Mouse (Mus musculus) liver, adult 10 weeks (tissue): Measurements from ENCODE around the gene Taf15. TPM values are rescaled to one million over a fixed set of nuclear protein-coding genes. Genes with fewer than 3 reads are reported as not detected.

Experiments
- polyA plus RNA-seq: library from polyadenylated mRNA; stranded (reverse); fragments of 350-450 nt; fragmentation: Illumina TruSeq; extraction: RNeasy Lipid Tissue Mini Kit (QIAGEN cat#74804); gene quantifications from one replicate; pipeline ENCODE4 v1.2.3, GENCODE M21; 2014; ENCODE audit warnings: low read depth, low replicate concordance

Taf15 gene
- 112 TPM for polyA plus RNA-seq

DNA sequence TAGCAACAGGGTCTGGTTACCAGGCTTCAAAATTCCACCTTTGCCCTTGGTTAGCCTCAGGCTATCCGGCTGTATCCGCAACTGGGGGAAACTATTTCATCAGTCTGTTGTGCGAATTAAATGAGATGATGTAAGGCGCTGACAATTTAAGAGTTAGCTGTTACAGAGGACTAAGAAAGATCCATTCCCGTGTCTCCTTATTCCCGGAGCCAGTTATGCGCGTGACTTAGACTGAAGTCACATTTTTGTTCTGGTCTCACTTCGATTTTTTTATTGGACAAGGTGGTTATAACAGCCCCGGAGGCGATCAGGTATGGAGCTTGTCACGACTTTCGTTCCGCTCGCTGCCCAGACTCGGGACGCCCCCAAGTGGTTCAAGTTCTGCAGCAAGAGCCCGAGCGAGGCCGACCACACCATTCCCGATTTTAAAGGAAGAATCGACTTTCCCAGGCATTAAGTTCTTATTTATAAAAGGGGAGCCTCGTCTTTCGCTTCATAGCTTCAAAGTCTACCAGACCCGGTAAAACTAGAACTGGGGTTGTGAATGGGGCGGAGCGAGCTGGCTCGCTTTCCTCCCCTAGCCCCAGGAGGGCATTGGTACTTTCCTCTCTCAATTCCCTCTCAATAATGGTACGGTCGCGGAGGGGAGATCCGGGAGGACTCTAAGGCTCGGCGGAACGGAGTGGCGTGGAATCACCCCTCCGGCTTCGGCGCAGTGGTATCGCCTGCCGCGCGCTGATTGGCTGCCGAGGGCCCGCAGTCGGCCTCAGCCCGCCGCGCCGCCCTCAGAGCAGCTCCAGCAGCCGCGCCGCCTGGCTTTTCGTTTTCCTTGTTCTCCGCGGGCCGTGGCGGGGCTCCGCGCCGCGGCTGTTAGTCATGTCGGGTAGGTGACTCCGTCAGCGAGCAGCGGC, at the start of gene Taf15:
Gene Taf15, plus strand, starts transcription at position 763 of the 911 bp plus-strand sequence.

DNA sequence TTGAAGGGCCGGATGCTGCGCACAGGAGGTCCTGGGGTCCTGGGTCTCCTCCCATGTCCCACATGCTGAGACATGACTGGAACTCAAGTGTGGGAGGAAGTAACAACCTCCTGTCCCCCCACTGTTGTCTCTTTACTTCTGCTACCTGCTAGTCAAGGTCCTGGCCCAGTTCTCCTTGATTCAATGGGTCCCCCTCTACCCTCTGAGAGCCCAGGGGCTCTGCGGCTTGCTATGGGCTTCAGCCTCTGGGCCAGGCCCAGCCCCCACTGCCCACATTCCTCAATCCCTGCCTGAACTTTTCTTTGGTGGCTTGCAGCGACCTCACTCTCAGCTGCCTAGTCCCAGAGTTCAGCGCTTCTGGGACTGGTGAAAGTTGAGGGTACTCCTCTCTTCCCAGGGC, 43.5 kb upstream of the Taf15 start, which contains the start of gene Gas2l2:
Gene Gas2l2, minus strand, starts transcription at position 101 of the 400 bp plus-strand sequence.

DNA sequence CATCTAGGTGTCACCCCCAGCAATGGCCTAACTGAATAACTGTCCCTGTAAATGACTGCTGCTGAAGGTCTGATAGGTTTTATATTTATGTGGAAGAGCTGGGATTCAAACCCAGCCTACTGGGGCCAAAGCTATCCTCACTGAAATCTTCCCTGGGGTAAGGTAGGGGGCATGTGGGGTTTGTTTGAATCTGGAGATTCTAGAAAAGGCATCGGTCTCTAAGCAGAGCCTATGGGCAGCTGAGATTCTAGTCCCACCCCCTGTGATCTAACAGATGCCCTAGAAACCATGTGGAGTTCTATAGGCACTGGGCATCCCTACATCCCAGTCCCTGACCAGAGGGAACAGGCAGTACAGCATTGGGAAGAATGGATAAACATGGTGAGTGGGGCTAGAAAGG, 35.5 kb upstream of the Taf15 start, which contains the start of gene 1700020L24Rik:
Gene 1700020L24Rik, plus strand, starts transcription at position 301 of the 400 bp plus-strand sequence.

GRCm38 (mm10) chr11:83462711-83463244, 10.1 kb upstream of the Taf15 start, which contains the start of gene Mmp28:
TSS of gene Mmp28 (minus strand) at chr11:83463071.

DNA sequence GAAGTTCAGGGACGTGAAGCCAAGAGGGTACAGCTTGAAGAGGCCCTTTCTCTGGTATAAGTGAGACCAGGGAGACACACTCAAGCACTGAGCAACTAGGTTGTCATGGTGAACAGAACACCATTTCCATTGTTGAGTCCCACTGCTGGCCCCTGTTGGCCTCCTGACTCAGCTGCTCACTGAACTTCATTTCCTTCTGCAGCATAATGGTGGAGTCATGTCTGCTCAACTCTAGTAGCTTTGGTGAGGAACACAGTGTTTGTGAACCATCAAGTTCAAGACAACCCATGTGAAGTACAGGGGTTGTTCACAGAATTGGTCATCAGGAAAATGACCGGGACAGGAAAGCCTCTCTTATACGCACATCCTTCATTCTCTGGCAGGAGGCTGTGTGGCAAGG, 49.2 kb downstream of the Taf15 start, which contains the start of gene Heatr9:
Gene Heatr9, minus strand, starts transcription at position 101 of the 400 bp plus-strand sequence.

GRCm38 (mm10) chr11:83530360-83530759, 57.5 kb downstream of the Taf15 start, which contains the start of gene Ccl5:
TSS of gene Ccl5 (minus strand) at chr11:83530518.

Other genes with a start within 250 kb of the Taf15 start
- gene Slfn14, start 186.4 kb upstream of the Taf15 start, polyA plus RNA-seq = not detected
- gene Ap2b1, start 174.1 kb upstream of the Taf15 start, polyA plus RNA-seq = 14.0 TPM
- 25.0 TPM for gene Pex12, start 170.5 kb upstream of the Taf15 start, polyA plus RNA-seq
- not detected for gene Rasl10b, start 63.9 kb upstream of the Taf15 start, polyA plus RNA-seq
- not detected for gene Gas2l2, start 43.6 kb upstream of the Taf15 start, polyA plus RNA-seq
- not detected for gene 1700020L24Rik, start 35.4 kb upstream of the Taf15 start, polyA plus RNA-seq
- not detected for gene Mmp28, start 10.0 kb upstream of the Taf15 start, polyA plus RNA-seq
- gene Heatr9, start 49.1 kb downstream of the Taf15 start, polyA plus RNA-seq = not detected
- gene Ccl5, start 57.4 kb downstream of the Taf15 start, polyA plus RNA-seq = 2.0 TPM
- gene Ccl9, start 105.5 kb downstream of the Taf15 start, polyA plus RNA-seq = 188 TPM
- 19.0 TPM for gene Ccl6, start 120.0 kb downstream of the Taf15 start, polyA plus RNA-seq
- not detected for gene Rpl9-ps1, start 172.5 kb downstream of the Taf15 start, polyA plus RNA-seq
- 0.58 TPM for gene Ccl3, start 176.3 kb downstream of the Taf15 start, polyA plus RNA-seq
- gene Ccl4, start 189.5 kb downstream of the Taf15 start, polyA plus RNA-seq = not detected
- 88.0 TPM for gene Wfdc17, start 230.9 kb downstream of the Taf15 start, polyA plus RNA-seq
- gene Wfdc18, start 235.9 kb downstream of the Taf15 start, polyA plus RNA-seq = not detected